Mouse (Mus musculus): ENCODE data around the gene Gm10337. TPM values are rescaled to one million over a fixed set of nuclear protein-coding genes. Genes with fewer than 3 reads are reported as not detected.

Gene Gm10337
- total RNA-seq, 2 experiments from 2014 or later = not detected

DNA sequence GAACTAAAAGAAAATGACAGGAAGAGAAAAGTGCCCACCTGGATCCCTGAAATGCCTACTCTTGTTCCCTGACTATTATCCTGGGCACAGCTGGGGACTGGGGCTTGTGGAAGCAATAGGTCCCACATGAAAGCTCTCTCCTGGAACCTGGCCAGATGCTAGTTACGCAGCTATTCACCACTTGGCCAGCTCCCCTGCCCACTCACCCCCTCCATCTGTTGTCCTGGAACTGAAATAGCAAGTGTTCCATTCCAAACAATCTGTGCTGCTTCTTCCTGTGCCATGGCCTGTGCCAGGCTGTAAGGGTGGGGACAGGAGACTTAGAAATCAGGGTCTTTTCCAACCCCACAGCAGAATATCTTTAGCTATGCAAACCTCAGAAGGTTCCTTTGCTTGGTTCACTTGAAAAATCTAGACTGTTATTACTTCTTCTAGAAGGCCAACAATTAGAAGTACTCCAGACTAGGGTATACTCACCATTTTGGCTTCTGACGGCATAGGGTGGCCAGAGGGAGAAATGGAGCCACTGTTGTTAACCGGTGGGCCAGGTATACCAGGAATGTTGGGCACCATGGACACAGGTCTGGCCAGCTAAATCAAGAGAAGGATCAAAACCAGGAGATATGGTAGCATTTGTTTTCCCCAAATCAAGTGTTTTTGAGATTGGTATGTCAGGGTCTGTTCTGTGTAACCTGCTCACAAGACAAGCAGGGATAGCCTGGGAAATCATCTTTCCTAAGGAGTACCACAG, 43.3 kb downstream of the Gm10337 start:
- peak; percentile 90 to 92 for DNase-seq (ENCODE audit: low spot score in 2 of 2)

GRCm38 (mm10) chr15:102547478-102547877, 44.0 kb downstream of the Gm10337 start:
- no peak for DNase-seq (ENCODE audit: low spot score in 2 of 2)

DNA sequence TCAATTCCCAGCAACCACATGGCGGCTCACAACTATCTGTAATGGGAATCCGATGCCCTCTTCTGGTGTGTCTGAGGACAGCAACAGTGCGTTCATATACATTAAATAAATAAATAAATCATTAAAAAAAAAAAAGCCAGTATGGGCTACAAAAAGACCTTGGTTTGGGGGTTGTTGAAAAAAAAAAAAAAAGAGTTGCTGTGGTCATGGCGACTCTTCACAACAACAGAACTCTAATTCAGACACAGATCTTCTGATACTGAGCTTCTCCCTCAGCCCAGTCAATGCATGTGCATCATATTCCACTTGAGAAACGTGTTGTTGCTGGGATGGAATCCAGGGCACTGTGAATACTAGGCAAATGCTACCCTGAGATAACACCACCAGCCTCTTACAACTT, 49.1 kb downstream of the Gm10337 start:
- DNase-seq (ENCODE audit: low spot score in 2 of 2) = no peak

Other genes starting within 250 kb of the Gm10337 start
- 10 to 100 TPM; 12.8 to 15.7 TPM for gene Rarg, start 246.2 kb upstream of the Gm10337 start, total RNA-seq (2021)
- gene Gm9918, start 233.2 kb upstream of the Gm10337 start, total RNA-seq (2021) = not detected
- 10 to 100 TPM; 42.8 to 44.5 TPM for gene Mfsd5, start 224.3 kb upstream of the Gm10337 start, total RNA-seq (2021)
- gene Espl1, start 207.5 kb upstream of the Gm10337 start, total RNA-seq (2021) = 1 to 10 TPM in 1 of 2 experiments, under 1 TPM in 1; 0.77 to 1.4 TPM
- 100 to 1,000 TPM; 467 to 479 TPM for gene Pfdn5, start 177.6 kb upstream of the Gm10337 start, total RNA-seq (2021)
- 10 to 100 TPM; 55.5 to 61.0 TPM for gene Myg1, start 172.0 kb upstream of the Gm10337 start, total RNA-seq (2021)
- 10 to 100 TPM; 15.5 to 18.3 TPM for gene Aaas, start 153.0 kb upstream of the Gm10337 start, total RNA-seq (2021)
- gene Sp7, start 136.5 kb upstream of the Gm10337 start, total RNA-seq (2021) = under 1 TPM; 0.44 to 0.68 TPM
- 10 to 100 TPM; 23.8 to 32.2 TPM for gene Sp1, start 97.6 kb upstream of the Gm10337 start, total RNA-seq (2021)
- gene Amhr2, start 58.4 kb upstream of the Gm10337 start, total RNA-seq (2021) = 1 to 10 TPM; 1.7 to 2.1 TPM
- gene Prr13, start 44.7 kb upstream of the Gm10337 start, total RNA-seq (2021) = 10 to 100 TPM; 55.0 to 57.5 TPM
- gene Pcbp2, start 33.2 kb upstream of the Gm10337 start, total RNA-seq (2021) = 100 to 1,000 TPM; 499 to 503 TPM
- 10 to 100 TPM; 94.3 to 97.3 TPM for gene Map3k12, start 13.3 kb downstream of the Gm10337 start, total RNA-seq (2021)
- gene Tarbp2, start 14.5 kb downstream of the Gm10337 start, total RNA-seq (2021) = 10 to 100 TPM; 28.8 to 30.3 TPM
- gene Npff, start 21.2 kb downstream of the Gm10337 start, total RNA-seq (2021) = 1 to 10 TPM; 2.3 to 3.8 TPM
- gene Gm28047, start 121.3 kb downstream of the Gm10337 start, total RNA-seq (2021) = not detected
- gene Atf7, start 121.7 kb downstream of the Gm10337 start, total RNA-seq (2021) = 10 to 100 TPM; 33.9 to 36.3 TPM
- 10 to 100 TPM in 1 of 2 experiments, 1 to 10 TPM in 1; 7.8 to 11.6 TPM for gene Atp5g2, start 168.6 kb downstream of the Gm10337 start, total RNA-seq (2021)
- 10 to 100 TPM; 75.1 to 75.6 TPM for gene Calcoco1, start 218.5 kb downstream of the Gm10337 start, total RNA-seq (2021)